Mouse (Mus musculus) heart, adult 2 months (tissue): Measurements from ENCODE around the gene Ackr3. TPM values are rescaled to one million over a fixed set of nuclear protein-coding genes. Genes with fewer than 3 reads are reported as not detected.

Experiments
- DNase-seq, 2 experiments: peaks; one replicate each; pipeline ENCODE4 v3.0.0; 2021
- H3K27ac ChIP-seq: fragments of 200-600 bp; 2 replicates; pipeline ENCODE4 v1.8.1; 2022
- H3K27me3 ChIP-seq: fragments of 200-500 bp; 2 replicates; pipeline ENCODE4 v1.6.1; 2012; ENCODE audit warnings: mild to moderate bottlenecking, low read length, inconsistent platforms, mixed read lengths; ENCODE audit not compliant: control insufficient read depth, insufficient read depth
- H3K36me3 ChIP-seq: fragments of 200-500 bp; 2 replicates; pipeline ENCODE4 v1.6.1; 2012; ENCODE audit warnings: low read length, inconsistent platforms; ENCODE audit not compliant: control insufficient read depth, insufficient read depth
- H3K4me1 ChIP-seq: fragments of 200-500 bp; 2 replicates; pipeline ENCODE4 v1.6.1; 2011; ENCODE audit warnings: low read length; ENCODE audit not compliant: control insufficient read depth, insufficient read depth
- H3K4me3 ChIP-seq: fragments of 200-600 bp; 2 replicates; pipeline ENCODE4 v1.8.1; 2022
- H3K79me2 ChIP-seq: fragments of 200-500 bp; replicated peaks from 2 replicates; pipeline ENCODE4 v1.6.1; 2012; ENCODE audit warnings: mild to moderate bottlenecking, inconsistent platforms, low read length, moderate library complexity, mixed read lengths; ENCODE audit not compliant: control insufficient read depth, insufficient read depth
- H3K9ac ChIP-seq: fragments of 200-500 bp; 2 replicates; pipeline ENCODE4 v1.6.1; 2012; ENCODE audit warnings: low read depth, mild to moderate bottlenecking, control low read depth, inconsistent platforms, low read length, mixed read lengths
- CTCF ChIP-seq: fragments of 200-600 bp; IDR thresholded peaks from 2 replicates; pipeline ENCODE4 v1.8.1; 2022; ENCODE audit warnings: antibody characterized with exemption, mild to moderate bottlenecking, moderate library complexity
- EP300 ChIP-seq: fragments of 200-500 bp; IDR thresholded peaks from 2 replicates; pipeline ENCODE4 v1.6.1; 2011; ENCODE audit warnings: low read depth, low read length, control low read depth; ENCODE audit not compliant: insufficient read depth
- POLR2A ChIP-seq: fragments of 200-500 bp; IDR thresholded peaks from 2 replicates; pipeline ENCODE4 v1.6.1; 2011; ENCODE audit warnings: mild to moderate bottlenecking, low read depth, low read length, control low read depth; ENCODE audit not compliant: insufficient read depth
- WGBS: fragments of 180-500 bp; shearing (Covaris S2); methylation state at CpG from one replicate; pipeline ENCODE4 v1.1.7; 2018; 5-methylcytosine and 5-hydroxymethylcytosine counted together
- intact Hi-C: fragments of 180-260 bp; cut with DNase I; formaldehyde crosslinking; loops from one replicate; pipeline ENCODE4 v1.15.1; 2025
- polyA plus RNA-seq: library from polyadenylated mRNA; depleted of rRNA; stranded (reverse); fragments of >200 nt; gene quantifications from 2 replicates; pipeline ENCODE4 v1.2.3, GENCODE M21; 2012
- total RNA-seq, 2 experiments: library from RNA; stranded (reverse); gene quantifications; 2 replicates each; pipeline ENCODE4 v1.2.3; 2021

Ackr3 gene
- total and polyA plus RNA-seq, 3 experiments = 56.5 to 186 (median 58.0) TPM

DNA sequence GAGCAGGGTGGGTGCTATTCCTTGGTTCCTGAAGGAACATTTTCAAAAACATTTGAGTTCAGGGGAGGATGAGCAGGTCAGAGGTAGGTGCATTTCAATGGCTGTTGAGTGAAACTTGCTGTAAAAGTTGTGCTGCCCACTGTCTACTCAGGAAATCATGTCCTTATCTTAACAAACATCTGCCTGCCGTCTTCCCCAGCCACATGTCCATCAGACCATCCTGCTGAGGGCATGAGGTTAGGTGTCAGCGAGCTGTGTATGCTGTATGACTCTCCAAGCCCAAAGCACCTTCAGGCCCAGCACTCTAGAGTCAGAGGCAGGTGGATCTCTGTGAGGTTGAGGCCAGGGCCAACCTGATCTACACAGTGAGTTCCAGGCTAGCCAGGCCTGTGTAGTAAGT, 12.1 kb downstream of the Ackr3 start:
- Histone ChIP-seq H3K9ac (no peak overlapping the region), H3K4me3 (no peak overlapping the region), H3K27me3 (no peaks in the 10 kb centered on the region), H3K4me1 (peaks cover 15% of the 10 kb centered on the region), H3K79me2 (peaks cover 2% of the 10 kb centered on the region; the same call in 1 of the 2 replicates), H3K36me3 (peaks cover 2% of the 10 kb centered on the region; the same call in 1 of the 2 replicates), H3K27ac (no peak overlapping the region)
- TF ChIP-seq POLR2A (no peak), CTCF (no peak), EP300 (no peak)
- WGBS = 48% methylated on average over 2 of the region's 2 CpGs
- intact Hi-C loops = no loop called here
- no peak for DNase-seq

DNA sequence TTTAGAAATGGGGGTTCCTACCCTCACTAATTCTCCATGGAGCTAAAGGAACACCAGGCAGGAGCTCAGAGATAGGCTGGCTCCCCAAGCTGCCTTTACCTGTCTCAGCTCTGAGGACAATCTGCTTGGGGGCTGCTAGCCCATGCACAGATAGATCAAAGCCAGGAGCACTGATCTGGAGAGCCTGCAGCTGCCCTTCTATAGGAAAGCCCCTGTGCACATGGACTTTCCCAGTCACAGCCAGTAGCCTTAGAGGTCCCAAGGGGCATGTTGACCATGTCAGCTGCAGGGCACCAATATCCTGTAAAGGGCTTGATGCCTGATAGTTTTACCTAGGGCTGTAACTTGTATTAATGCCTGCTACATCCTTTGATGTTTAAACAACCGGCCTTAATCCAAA, 12.6 kb downstream of the Ackr3 start:
- Histone ChIP-seq H3K27ac (no peak overlapping the region), H3K4me3 (no peak overlapping the region), H3K79me2 (peaks cover 1% of the 10 kb centered on the region; the same call in 1 of the 2 replicates), H3K27me3 (no peaks in the 10 kb centered on the region), H3K9ac (no peak overlapping the region), H3K4me1 (peaks cover 14% of the 10 kb centered on the region), H3K36me3 (peaks cover 2% of the 10 kb centered on the region; the same call in 1 of the 2 replicates)
- no peak for TF ChIP-seq POLR2A
- WGBS = 55% methylated on average over 1 of the region's 1 CpGs
- DNase-seq = no peak
- intact Hi-C loops = no loop called here

DNA sequence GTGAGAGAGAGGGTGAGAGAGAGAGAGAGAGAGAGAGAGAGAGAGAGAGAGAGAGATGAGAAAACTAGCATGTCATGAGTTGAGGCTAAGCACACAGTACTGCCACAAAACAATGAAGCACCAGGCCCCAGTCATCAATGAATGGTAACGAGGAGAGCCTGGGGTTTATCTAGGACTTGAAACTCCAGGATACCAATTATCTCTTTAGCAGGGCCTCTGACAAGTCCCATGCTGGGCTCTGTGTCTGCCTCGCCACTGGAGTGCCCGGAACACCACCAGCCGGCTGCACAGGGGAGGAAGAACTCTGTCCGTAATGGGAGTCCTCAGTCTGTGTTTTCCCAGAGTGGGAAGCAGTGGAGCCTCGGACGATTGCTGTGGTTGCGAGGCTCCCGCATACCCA, 16.5 kb downstream of the Ackr3 start:
- Histone ChIP-seq H3K36me3 (no peaks in the 10 kb centered on the region; the same call in 1 of the 2 replicates), H3K27ac (no peak overlapping the region), H3K27me3 (no peaks in the 10 kb centered on the region), H3K79me2 (no peaks in the 10 kb centered on the region), H3K4me3 (no peak overlapping the region), H3K4me1 (peaks cover 1% of the 10 kb centered on the region; the same call in 1 of the 2 replicates), H3K9ac (no peak overlapping the region)
- no peak for DNase-seq
- 56% methylated on average over 9 of the region's 9 CpGs for WGBS
- TF ChIP-seq EP300 = no peak
- no peak for TF ChIP-seq POLR2A
- TF ChIP-seq CTCF = no peak
- intact Hi-C loops = no loop called here

DNA sequence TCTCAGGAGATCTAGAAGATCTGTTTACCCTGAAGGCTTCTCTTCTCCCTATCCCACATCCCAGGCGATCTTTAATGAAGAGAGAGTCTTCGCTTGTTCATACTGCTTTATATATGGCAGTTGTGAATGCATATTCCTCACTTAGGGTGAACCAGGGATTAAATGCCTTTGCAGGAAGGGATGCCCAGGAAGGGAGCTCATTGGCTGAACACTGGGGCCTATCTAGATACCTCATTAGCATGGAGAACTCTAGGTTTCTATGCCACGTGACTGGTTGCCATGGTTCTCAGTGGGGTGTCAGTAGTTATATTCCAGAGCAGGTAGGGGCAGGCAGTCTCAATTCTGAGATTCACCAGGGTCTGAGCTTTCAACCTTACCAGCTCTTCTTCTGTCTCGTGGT, 17.1 kb downstream of the Ackr3 start:
- Histone ChIP-seq H3K79me2 (no peaks in the 10 kb centered on the region), H3K9ac (no peak overlapping the region), H3K27me3 (no peaks in the 10 kb centered on the region), H3K36me3 (no peaks in the 10 kb centered on the region; the same call in 1 of the 2 replicates), H3K27ac (no peak overlapping the region), H3K4me3 (no peak overlapping the region), H3K4me1 (peaks cover 1% of the 10 kb centered on the region)
- no peak for DNase-seq
- 94% methylated on average over 4 of the region's 4 CpGs for WGBS
- TF ChIP-seq POLR2A (no peak), CTCF (no peak), EP300 (no peak)
- intact Hi-C loops = no loop called here

DNA sequence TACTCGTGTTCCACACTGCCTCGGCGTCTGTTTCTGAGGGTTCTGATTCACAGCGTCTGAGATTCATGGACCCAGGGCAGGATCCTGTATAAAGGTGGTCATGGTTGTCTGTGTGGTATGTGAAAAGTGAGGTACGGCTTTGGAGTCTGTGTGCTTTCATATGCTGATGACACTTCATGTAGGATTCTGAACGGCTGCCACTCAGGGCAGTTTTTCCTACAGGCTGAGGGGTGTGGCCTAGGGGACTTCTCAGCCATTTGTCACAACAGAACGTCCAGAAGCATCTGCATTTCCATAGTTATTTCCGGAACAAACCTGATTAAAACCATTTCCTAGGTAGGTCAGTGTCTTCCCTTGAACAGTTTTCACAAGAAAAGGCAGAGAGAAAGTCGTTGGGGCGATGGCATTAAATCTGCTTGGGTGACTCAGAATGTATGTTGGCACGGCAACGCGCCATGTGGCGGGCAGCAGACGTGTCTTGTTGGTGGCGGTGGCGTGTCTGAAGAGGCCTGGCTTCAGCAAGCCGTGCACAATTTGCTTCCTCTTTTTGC, 18.1 kb downstream of the Ackr3 start:
- Histone ChIP-seq H3K9ac (no peak overlapping the region), H3K4me1 (peaks cover 3% of the 10 kb centered on the region), H3K79me2 (no peaks in the 10 kb centered on the region), H3K36me3 (no peaks in the 10 kb centered on the region), H3K4me3 (no peak overlapping the region), H3K27me3 (no peaks in the 10 kb centered on the region), H3K27ac (no peak overlapping the region)
- intact Hi-C loops = no loop called here
- WGBS = 82% methylated on average over 18 of the region's 18 CpGs
- DNase-seq = no peak
- TF ChIP-seq EP300 (no peak), CTCF (no peak), POLR2A (no peak)

DNA sequence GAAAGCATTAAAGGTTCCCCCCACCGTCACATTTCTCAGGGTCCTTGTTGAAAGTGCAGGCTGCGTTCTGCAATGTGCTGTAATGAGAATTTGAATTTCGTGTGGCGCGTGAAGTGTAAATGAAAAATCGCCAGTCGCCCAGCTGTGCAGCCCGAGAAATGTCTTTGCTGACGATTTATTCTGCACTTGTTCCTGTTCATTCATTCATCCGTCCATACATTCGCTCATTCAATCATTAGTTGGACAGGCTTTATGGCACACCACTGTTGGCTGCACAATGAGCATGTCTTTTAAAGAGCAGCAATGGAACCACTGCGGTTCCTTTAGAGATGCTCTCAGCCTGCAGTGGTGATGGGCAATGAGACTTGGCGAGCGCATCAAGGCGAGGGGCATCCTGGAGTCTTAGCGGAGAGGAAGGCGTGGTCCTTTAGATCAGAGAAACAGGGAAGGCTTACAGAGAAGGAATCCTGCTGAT, 18.7 kb downstream of the Ackr3 start:
- no peaks in the 10 kb centered on the region for H3K27me3 ChIP-seq
- H3K27ac ChIP-seq = no peak overlapping the region
- intact Hi-C loops = no loop called here
- H3K79me2 ChIP-seq = no peaks in the 10 kb centered on the region
- no peaks in the 10 kb centered on the region for H3K36me3 ChIP-seq
- no peak overlapping the region for H3K4me3 ChIP-seq
- TF ChIP-seq EP300 (no peak), CTCF (no peak), POLR2A (no peak)
- DNase-seq = no peak
- no peak overlapping the region for H3K9ac ChIP-seq
- peaks cover 3% of the 10 kb centered on the region for H3K4me1 ChIP-seq
- 94% methylated on average over 17 of the region's 17 CpGs for WGBS

DNA sequence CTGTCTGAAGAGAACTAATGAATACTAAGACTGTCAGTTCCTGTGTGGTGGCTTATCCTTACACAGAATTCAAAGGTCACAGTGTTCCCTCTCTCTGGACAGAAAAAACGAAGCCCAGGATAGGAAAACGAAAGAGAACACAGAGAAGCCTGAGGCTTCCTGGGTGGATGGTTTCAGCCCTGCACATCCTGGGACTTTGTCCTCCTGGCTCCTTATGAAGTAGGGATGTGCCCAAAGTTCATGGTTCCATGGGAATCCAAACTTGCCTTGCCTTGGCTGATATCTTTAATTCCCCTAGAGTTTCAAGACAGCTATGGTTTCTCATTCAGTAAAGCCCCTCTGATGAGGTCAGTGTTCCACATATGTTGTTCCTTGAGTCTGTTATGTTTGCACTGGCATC, 19.2 kb downstream of the Ackr3 start:
- intact Hi-C loops = no loop called here
- Histone ChIP-seq H3K9ac (no peak overlapping the region), H3K36me3 (no peaks in the 10 kb centered on the region), H3K4me3 (no peak overlapping the region), H3K27me3 (no peaks in the 10 kb centered on the region), H3K4me1 (peaks cover 3% of the 10 kb centered on the region), H3K27ac (no peak overlapping the region), H3K79me2 (no peaks in the 10 kb centered on the region)
- no peak for DNase-seq
- WGBS = 81% methylated on average over 2 of the region's 2 CpGs
- TF ChIP-seq EP300 = no peak
- TF ChIP-seq CTCF = no peak
- TF ChIP-seq POLR2A = no peak
